Mouse (Mus musculus): ENCODE measurements around the gene Man1c1.

DNA sequence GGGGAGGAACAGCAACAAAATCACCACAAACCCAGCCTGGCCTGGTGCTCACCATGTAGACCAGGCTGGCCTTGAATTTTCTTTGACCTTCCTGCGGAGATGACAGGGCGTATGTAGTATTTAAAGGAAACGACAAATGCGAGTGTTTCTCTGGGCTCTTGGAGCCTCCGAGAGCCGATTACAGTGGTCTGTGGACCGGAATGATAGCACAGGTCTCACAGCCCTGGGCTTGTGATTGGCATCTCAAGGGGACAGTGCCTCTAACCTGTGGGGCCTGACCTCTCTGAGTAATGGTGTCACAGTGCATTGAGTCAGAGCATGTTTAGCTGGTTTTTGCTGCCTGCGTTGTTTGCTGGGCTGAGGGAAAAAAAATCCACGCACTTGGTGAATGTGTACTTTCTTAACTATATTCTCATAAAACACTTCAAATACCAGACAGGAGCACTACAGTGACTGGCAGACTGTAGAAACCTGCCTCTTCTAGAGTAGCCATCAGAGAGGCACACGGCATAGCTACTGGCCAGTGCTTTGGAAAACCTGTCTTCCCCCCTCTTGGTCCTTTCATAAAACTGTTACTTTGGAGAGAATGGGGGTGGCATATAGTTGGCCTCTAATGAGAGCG, 189.7 kb downstream of the Man1c1 start:
- TF ChIP-seq POLR2A (IDR thresholded peaks at IDR 0.05; ENCODE audit: low read depth, low read length) (no peak), CTCF (conservative IDR thresholded peaks at IDR 0.05; ENCODE audit: insufficient read depth, insufficient read length, low read depth, low read length) (no peak)

All from kidney, adult 2 months (tissue).